Mouse (Mus musculus) skeletal muscle tissue, postnatal 0 days (tissue): ENCODE measurements around the gene Mtrf1. TPM values are rescaled to one million over a fixed set of nuclear protein-coding genes. Genes with fewer than 3 reads are reported as not detected.

Source experiments
- polyA plus RNA-seq: library from polyadenylated mRNA; unstranded; fragments of >200 nt; fragmentation: Nextera tagmentation; extraction: Ambion mirVana; gene quantifications from 2 replicates; pipeline ENCODE4 v1.2.1, GENCODE M21; 2015

Gene Mtrf1
- polyA plus RNA-seq, result 10.4 and 10.6 TPM in 2 replicates

GRCm38 (mm10) chr14:79397321-79398122 lies at the start of gene Mtrf1:
Gene Mtrf1 (plus strand): TSS chr14:79397772.

GRCm38 (mm10) chr14:79390265-79390926 lies 7.2 kb upstream of the Mtrf1 start, which contains the start of gene Naa16:
Gene Naa16 (minus strand): TSS chr14:79390778.

GRCm38 (mm10) chr14:79425979-79426729 lies 28.6 kb downstream of the Mtrf1 start, which contains the start of gene Kbtbd7:
Gene Kbtbd7 (plus strand): TSS chr14:79426511.

DNA sequence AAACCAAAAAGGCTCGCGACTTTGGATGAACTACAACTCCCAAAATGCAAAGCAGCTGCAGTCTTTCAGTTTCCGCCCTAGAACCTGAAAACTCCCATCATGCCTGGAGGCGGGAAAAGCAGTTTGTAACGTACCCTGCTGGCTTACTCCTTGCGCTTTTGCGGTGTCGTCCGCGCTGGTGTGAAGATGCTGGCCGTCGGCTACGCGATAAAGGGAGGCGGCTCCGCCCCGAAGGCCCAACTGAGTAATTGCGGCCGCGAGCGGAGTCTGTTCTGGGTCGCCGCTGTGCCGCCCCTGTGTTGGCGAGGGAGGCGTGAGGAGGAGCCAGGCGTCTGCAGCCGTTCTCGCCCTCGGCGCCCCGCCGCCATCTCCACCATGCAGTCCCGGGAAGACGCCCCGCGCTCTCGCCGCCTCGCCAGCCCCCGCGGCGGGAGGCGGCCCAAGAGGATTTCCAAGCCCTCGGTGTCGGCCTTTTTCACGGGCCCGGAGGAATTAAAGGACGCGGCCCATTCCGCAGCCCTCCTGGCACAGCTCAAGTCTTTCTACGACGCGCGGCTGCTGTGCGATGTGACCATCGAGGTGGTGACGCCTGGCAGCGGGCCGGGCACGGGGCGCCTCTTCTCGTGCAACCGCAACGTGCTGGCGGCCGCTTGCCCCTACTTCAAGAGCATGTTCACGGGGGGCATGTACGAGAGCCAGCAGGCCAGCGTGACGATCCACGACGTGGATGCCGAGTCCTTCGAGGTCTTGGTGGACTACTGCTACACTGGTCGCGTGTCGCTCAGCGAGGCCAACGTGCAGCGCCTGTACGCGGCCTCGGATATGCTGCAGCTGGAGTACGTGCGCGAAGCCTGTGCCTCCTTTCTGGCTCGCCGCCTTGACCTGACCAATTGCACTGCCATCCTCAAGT lies 54.4 kb downstream of the Mtrf1 start, which contains the start of gene Kbtbd6:
Gene Kbtbd6 (plus strand): TSS at position 155 of the 910 bp plus-strand sequence.

Other genes starting within 250 kb of the Mtrf1 start
- not detected in 2 replicates for gene Zfp957, start 150.4 kb upstream of the Mtrf1 start, polyA plus RNA-seq
- 83.7 and 111 TPM in 2 replicates for gene Rgcc, start 96.1 kb upstream of the Mtrf1 start, polyA plus RNA-seq
- 15.5 and 15.8 TPM in 2 replicates for gene Naa16, start 7.0 kb upstream of the Mtrf1 start, polyA plus RNA-seq
- gene Kbtbd7, start 28.7 kb downstream of the Mtrf1 start, polyA plus RNA-seq, result 5.0 and 5.3 TPM in 2 replicates
- 0.45 and 0.69 TPM in 2 replicates for gene Kbtbd6, start 54.1 kb downstream of the Mtrf1 start, polyA plus RNA-seq
- 4.9 and 5.0 TPM in 2 replicates for gene Elf1, start 83.4 kb downstream of the Mtrf1 start, polyA plus RNA-seq
- 28.5 and 31.9 TPM in 2 replicates for gene Wbp4, start 83.7 kb downstream of the Mtrf1 start, polyA plus RNA-seq
- gene Sugt1, start 189.9 kb downstream of the Mtrf1 start, polyA plus RNA-seq, result 70.1 and 70.3 TPM in 2 replicates